Mouse (Mus musculus) ES-Bruce4 (cell line): ENCODE data around the gene Rprd2.

Experiments
- CTCF ChIP-seq: IDR thresholded peaks from one replicate; pipeline ENCODE4 v1.8.1; 2011; ENCODE audit warnings: low read depth, low read length
- EP300 ChIP-seq: IDR thresholded peaks from 2 replicates; pipeline ENCODE4 v1.6.1; 2011; ENCODE audit warnings: low read depth, low read length; ENCODE audit not compliant: insufficient read depth
- POLR2A ChIP-seq: IDR thresholded peaks from one replicate; pipeline ENCODE4 v1.8.1; 2011; ENCODE audit warnings: low read length; ENCODE audit not compliant: insufficient read depth

DNA sequence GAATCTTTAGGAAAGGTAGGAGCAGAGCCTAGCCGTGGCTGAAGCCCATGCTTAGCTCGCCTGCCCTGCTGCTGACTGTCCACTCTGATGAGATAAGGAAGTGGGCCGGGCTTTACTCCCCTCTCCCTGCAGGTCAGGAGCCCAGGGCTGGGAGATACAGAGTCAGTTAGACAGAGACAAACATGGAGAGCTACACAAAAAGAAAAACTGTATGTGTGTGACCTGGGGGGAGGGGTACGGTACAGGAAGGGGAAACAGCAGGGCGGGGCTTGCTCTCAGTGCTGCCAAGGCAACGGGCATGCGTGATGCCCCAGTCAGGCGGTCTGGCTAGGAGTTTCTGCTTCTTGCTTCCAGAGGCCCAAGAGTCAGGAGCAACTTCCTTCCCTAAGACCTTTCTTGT is 78.3 kb downstream of the Rprd2 start:
- TF ChIP-seq POLR2A (no peak), CTCF (no peak), EP300 (no peak)
